Mouse (Mus musculus): ENCODE data around the gene Esr1.

- TF ChIP-seq CTCF (IDR thresholded peaks at IDR 0.05; ENCODE audit: borderline replicate concordance, insufficient read depth, low read length) (no peak), POLR2A (IDR thresholded peaks at IDR 0.05; ENCODE audit: low read depth, low read length) (no peak)
Observed at GRCm38 (mm10) chr10:4589576-4589975, 21.8 kb upstream of the Esr1 start.

Measured in embryonic fibroblast, embryonic 13.5 days (primary cell).